Mouse (Mus musculus) kidney, adult 8-10 months (tissue): Measurements from ENCODE around the gene Mob3a.

Source experiments
- DNase-seq, 2 experiments: peaks; one replicate each; pipeline ENCODE4 v3.0.0; 2022

Gene Mob3a

GRCm38 (mm10) chr10:80698605-80699004, 3.2 kb downstream of the Mob3a start:
- no peak for DNase-seq

- DNase-seq, result no peak
Observed at GRCm38 (mm10) chr10:80697812-80698211, 4.0 kb downstream of the Mob3a start.

GRCm38 (mm10) chr10:80697393-80697787, 4.4 kb downstream of the Mob3a start:
- no peak for DNase-seq

GRCm38 (mm10) chr10:80696502-80697392, 5.0 kb downstream of the Mob3a start:
- no peak for DNase-seq

GRCm38 (mm10) chr10:80695801-80696501, 5.8 kb downstream of the Mob3a start:
- DNase-seq, result no peak

GRCm38 (mm10) chr10:80695186-80695585, 6.6 kb downstream of the Mob3a start:
- DNase-seq, result peak in 1 of 2 experiments; percentile 53

- DNase-seq, result no peak
Observed at GRCm38 (mm10) chr10:80694159-80694938, 7.4 kb downstream of the Mob3a start.

GRCm38 (mm10) chr10:80693401-80694045, 8.3 kb downstream of the Mob3a start:
- no peak for DNase-seq

GRCm38 (mm10) chr10:80692249-80693165, 9.3 kb downstream of the Mob3a start:
- DNase-seq, result no peak

GRCm38 (mm10) chr10:80687850-80688249, 13.9 kb downstream of the Mob3a start:
- DNase-seq, result peak; percentile 78 to 88

GRCm38 (mm10) chr10:80686617-80687016, 15.2 kb downstream of the Mob3a start:
- no peak for DNase-seq

- DNase-seq, result no peak
Observed at GRCm38 (mm10) chr10:80684984-80685383, 16.8 kb downstream of the Mob3a start.

GRCm38 (mm10) chr10:80684214-80684613, 17.6 kb downstream of the Mob3a start:
- DNase-seq, result peak; percentile 68 to 85

GRCm38 (mm10) chr10:80683647-80684046, 18.1 kb downstream of the Mob3a start:
- DNase-seq, result no peak

GRCm38 (mm10) chr10:80682003-80682402, 19.8 kb downstream of the Mob3a start:
- no peak for DNase-seq

GRCm38 (mm10) chr10:80680260-80680696, 21.5 kb downstream of the Mob3a start:
- no peak for DNase-seq

GRCm38 (mm10) chr10:80679556-80680259, 22.1 kb downstream of the Mob3a start:
- no peak for DNase-seq

- DNase-seq, result no peak
Observed at GRCm38 (mm10) chr10:80678601-80679377, 23.0 kb downstream of the Mob3a start.

GRCm38 (mm10) chr10:80677942-80678436, 23.8 kb downstream of the Mob3a start, which contains the start of gene Mknk2:
Gene Mknk2, minus strand, starts transcription at chr10:80678112.
- peak; percentile 96 to 98 for DNase-seq
